Mouse (Mus musculus) retina, embryonic 14.5 days (tissue): ENCODE data around the gene Trmt1.

Source experiments
- DNase-seq: peaks from one replicate; pipeline ENCODE4 v3.0.0-alpha.2; 2015; ENCODE audit warnings: low spot score

The Trmt1 gene

GRCm38 (mm10) chr8:84731371-84732177 is 45.5 kb downstream of the Trmt1 start:
- DNase-seq = no peak

DNA sequence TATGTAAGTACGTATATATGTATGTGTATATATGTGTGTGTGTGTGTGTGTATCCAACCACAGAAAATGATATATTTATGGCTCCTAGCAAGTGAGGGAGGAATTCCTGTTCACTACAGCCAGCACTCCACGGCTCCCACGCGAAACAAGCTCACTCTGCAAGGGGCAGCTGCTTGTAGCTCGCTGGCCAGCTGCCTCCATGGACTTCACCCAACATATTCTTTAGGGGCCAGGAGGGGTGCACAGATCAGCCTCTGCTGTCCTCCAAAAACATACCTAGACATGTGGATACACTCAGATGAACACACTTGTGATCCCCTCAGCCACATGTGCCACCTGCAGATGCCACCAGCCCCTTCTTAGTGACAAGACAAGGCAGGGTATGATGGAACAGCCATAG is 46.4 kb downstream of the Trmt1 start:
- DNase-seq = no peak

DNA sequence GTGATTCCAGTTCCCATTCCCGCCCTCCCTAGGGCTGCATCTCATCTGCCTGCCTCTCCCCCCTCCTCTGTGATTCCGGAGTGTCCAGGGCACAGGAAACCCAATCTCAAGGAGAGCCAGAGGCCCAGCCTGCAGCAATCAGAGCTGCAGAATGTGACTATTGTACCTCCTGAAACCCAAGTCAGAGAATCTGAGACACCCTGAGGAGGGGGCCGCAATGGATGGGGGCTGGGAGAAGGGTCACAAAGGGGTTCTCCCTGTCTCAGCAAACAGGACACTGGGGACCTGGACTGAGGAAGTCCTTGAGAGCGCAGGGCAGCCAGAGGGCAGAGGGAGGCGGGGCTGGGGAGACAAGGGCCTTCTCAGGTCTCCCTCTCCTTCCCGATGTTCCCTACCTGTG is 46.9 kb downstream of the Trmt1 start:
- no peak for DNase-seq

- no peak for DNase-seq
Observed at GRCm38 (mm10) chr8:84733959-84734358, 47.9 kb downstream of the Trmt1 start.

DNA sequence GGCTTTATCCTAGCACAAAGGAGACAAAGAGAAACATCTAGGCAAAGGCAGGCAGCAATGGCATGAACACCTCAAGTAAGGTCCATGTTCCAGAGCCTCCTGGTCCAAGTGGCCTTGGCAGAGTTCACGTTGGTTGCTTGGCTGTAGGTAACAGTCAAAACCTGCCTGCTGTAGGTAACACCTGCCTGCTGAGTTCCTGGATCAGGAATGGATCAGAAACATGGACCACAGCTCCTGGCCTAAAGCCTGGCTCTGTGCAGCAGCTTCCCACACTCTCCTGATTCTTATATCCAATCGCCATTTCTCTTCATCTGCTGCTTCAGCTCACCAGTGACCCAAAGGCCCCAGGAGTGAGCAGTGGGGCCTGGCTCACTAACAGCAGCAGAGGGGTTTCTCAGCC is 48.6 kb downstream of the Trmt1 start:
- no peak for DNase-seq

DNA sequence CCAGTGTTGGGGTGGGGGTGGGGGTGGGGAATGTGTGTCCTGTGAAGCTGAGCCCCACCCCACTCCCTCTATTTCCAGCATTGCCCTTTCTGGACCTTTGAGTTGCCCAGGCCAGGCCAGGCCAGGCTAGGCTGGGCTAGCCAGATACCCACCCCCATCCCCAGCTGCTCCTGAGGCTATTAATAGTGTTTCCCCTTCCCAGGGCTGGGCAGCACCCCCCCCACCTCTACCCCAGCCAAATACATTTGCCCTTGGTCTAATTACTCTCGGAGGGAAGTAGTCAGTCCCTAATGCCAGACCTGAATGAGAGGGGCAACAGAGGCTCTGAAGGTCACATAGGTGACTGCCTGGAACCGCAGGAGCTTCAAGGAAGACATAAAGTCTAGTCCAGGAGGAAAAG is 49.5 kb downstream of the Trmt1 start:
- no peak for DNase-seq

- DNase-seq = no peak
Observed at GRCm38 (mm10) chr8:84736521-84736920, 50.4 kb downstream of the Trmt1 start.

GRCm38 (mm10) chr8:84737608-84738007 is 51.5 kb downstream of the Trmt1 start:
- DNase-seq = peak; percentile 90

- no peak for DNase-seq
Observed at GRCm38 (mm10) chr8:84738266-84738665, 52.2 kb downstream of the Trmt1 start.

DNA sequence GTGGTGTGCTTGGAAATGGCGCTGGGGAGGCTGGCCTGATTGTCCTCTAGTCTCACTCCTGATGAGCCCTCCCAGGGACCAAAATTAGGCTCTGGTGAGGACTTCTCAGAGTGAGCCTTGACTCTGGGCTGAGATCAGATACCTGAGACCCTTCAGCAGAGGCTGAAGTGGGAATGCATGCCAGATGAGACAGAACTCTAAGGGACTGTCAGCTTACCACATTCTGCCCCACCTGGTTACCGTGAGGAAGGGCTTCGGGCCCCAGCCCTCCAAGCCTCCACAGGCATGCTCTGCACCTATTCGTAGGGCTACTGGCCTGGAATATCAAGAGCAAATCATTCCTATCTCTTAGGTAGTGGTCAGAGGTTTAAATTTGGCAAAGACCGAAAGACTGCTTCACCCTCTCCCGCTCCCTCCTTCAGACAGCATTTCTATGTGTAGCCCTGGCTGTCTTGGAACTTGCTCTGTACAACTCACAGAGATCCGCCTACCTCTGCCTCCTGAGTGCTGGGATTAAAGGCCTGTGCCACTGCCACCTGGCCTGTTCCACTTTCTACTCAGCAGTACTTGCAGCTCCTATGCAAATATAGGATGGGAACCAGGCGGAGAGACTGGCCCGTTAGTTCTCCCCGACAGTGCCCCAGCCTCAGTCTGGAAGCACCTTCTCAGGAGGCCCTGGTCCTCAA is 52.8 kb downstream of the Trmt1 start:
- DNase-seq = no peak

- no peak for DNase-seq
Observed at GRCm38 (mm10) chr8:84739401-84739742, 53.3 kb downstream of the Trmt1 start.

DNA sequence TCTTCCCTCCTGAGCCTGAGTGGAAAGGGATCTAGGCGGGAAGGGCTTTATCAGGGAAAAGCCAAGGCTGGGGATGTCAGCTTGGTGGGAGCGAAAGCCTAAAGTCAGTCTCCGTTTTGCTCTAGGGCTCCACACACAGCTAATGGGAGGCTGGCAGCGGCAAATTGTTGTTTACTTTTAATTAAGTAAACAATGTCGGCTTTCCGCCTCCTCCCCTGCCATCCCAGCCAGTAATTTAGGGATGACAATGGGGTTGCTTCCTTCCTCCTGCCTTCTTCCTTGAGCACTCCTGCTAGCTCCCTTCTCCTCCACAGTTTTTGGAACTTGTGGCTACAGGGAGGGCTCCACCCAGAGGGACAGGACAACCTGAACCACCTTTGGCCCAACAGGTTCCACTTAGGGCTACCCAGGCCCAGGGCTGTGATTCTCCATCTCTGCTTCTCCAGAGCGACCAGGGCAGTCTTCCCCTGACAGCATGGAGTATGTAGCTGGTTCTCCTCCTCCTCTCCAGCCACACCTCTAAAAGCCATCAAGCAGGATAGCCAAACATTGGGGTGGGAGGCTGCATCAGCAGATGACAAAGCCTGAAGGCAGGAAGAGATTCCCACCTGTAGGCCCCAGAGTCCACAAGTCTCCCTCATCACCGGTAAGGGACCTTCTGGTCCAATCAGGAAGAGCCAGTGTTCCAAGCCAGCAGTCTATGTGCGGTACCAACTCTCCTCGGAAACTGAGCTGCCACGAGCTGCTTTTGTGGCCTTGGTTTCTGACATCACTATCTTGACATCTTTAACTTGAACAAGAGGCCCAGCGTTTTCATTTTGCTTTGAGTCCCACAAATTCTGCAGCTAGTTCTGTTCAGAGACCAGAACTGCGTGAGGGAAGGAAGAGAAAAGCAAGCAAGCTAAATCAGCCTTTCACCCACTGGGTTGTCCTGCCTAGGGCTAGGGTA is 55.1 kb downstream of the Trmt1 start:
- no peak for DNase-seq

GRCm38 (mm10) chr8:84742171-84743053 is 56.3 kb downstream of the Trmt1 start:
- DNase-seq = no peak

GRCm38 (mm10) chr8:84743054-84743415 is 56.9 kb downstream of the Trmt1 start:
- no peak for DNase-seq

GRCm38 (mm10) chr8:84743517-84744420 is 57.7 kb downstream of the Trmt1 start:
- peak; percentile 65 for DNase-seq

DNA sequence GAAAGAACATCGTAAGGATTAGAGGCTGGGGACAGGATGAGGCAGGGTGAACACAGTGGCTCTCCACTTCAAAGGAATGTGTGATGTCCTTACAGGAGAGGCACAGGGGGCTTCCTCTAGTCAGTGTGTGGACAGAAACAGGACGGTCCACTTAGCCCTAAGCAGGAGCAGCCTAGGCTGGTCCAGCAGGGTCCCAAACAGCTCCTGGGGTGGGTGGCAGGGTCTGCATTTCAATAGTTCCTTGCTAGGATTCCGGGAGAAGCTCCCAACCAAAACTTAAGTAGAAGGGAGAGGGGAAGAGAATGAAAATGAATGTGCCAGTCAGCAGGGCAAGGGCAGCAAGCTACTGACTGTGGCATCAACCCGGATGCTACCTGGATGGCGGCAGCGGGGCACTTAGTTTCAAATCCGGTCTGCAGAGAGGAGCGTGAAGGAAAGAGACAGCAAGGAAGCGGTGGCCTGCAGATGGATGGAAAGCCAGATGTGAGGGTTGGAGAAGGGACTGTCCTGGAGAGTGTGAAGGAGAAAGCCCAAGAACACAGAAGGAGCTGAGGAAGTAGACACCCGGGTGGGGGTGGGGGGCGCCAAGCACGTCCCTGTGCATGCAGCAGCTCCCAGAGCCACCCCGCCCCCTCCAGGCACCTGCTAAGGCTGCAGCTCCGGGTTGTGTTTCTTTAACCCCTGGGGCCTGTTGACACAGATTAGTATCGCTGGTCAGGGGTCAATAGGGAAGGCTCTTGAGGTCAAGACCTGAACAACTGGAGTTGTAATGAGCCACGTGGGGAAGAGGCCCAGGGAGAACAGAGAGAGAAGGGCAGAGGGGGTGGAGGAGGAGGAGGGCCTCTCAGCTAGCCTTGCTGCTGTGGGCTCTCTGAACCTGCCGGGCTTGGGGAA is 59.2 kb downstream of the Trmt1 start:
- peak; percentile 63 for DNase-seq
